Mouse (Mus musculus): ENCODE data around the gene Sh2b2.

GRCm38 (mm10) chr5:136281351-136281750 is 35.0 kb upstream of the Sh2b2 start:
- TF ChIP-seq CTCF (IDR thresholded peaks at IDR 0.05; ENCODE audit: low read depth, low read length) (peak; percentile 84), POLR2A (IDR thresholded peaks at IDR 0.05; ENCODE audit: borderline replicate concordance, low read depth, low read length) (no peak)

Measured in bone marrow macrophage, adult 2 months (primary cell).